ENCODE assay signal across 8 mouse cellular contexts in the genomic region with DNA sequence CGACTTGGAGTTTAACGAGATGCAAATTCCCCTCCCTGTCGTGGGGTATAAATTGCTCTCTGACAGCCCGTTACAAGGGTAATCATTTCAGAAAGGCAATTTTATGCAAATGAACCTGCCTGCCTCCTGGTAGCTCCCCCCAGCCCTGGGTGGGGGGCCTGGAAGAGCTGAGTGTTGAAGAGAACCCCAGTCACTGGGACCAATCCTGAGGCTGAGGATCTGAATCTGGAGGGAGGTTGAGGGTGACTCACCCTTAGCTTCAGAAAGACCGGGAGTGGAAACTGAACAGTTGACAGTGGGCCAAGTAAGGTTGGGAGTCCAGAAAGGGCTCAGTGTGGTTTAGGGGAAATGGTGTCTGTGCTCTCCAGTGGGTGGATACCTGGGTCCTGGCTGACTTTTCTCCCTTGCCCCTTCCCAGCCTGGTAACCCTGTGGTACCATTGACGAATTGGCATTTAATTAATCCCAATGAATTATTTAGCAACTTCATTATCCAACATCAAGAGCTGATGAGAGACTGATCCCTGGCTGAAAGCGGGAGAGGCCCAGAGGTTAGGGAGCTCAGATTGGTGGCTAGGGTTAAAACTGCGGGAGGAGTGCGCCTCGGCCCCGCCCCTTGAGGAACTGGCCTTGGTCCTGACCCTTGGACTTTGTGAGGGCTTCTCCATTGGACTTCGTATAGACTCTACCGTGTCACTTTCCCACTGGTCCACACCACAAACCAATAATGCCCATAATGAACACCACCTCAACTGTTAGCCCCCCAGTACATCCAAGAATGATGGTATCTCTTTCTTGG. TPM values are rescaled to one million over a fixed set of nuclear protein-coding genes. Genes with fewer than 3 reads are reported as not detected.
A peak's percentile ranks its signal among the peaks of the same experiment; 100 is the strongest.
DNase-seq lines count a peak whose midpoint lies in the region; ATAC-seq and TF ChIP-seq lines count a peak whose summit lies in the region.

No protein-coding gene starts in this region.

- no peaks in the 10 kb centered on the region for H3K36me3 ChIP-seq in midbrain, embryonic 11.5 days (ENCODE audit: control insufficient read depth, insufficient read depth, low read length)
- peaks cover 8% of the 10 kb centered on the region; the same call in 1 of the 2 replicates for H3K36me3 ChIP-seq in midbrain, postnatal 0 days (ENCODE audit: insufficient read depth, low read length)
- peaks cover 12% of the 10 kb centered on the region; the same call in 1 of the 2 replicates for H3K36me3 ChIP-seq in forebrain, postnatal 0 days (ENCODE audit: insufficient read depth)
- H3K36me3 ChIP-seq in limb, embryonic 11.5 days (ENCODE audit: control insufficient read depth, insufficient read depth, low read length): no peaks in the 10 kb centered on the region; the same call in 1 of the 2 replicates

- peak; percentile 95 for DNase-seq in midbrain, embryonic 11.5 days (ENCODE audit: low spot score, missing footprints)
- no peak for DNase-seq in midbrain, postnatal 0 days (ENCODE audit: low spot score)
- peak; percentile 54 for DNase-seq in adrenal gland, postnatal 25 days
- DNase-seq in forebrain, postnatal 0 days: peak; percentile 57
- peak; percentile 89 for DNase-seq in limb, embryonic 11.5 days (ENCODE audit: low spot score)
- DNase-seq in layer of hippocampus, postnatal 14 days (ENCODE audit: low spot score in 2 of 2): no peak
- no peak for DNase-seq in layer of hippocampus, adult 11-12 months (ENCODE audit: low spot score)

- TF ChIP-seq CTCF in midbrain, postnatal 0 days (IDR thresholded peaks at IDR 0.05): no peak
- TF ChIP-seq CTCF in forebrain, postnatal 0 days (IDR thresholded peaks at IDR 0.05; ENCODE audit: low read depth): no peak
- no peak for TF ChIP-seq CTCF in olfactory bulb, adult 2 months (IDR thresholded peaks at IDR 0.05; ENCODE audit: insufficient read depth, low read depth, low read length)

- TF ChIP-seq POLR2A in olfactory bulb, adult 2 months (IDR thresholded peaks at IDR 0.05; ENCODE audit: insufficient read depth, low read depth, low read length): no peak

- no peak for ATAC-seq in midbrain, embryonic 11.5 days (ENCODE audit: low FRiP score)
- no peak for ATAC-seq in midbrain, postnatal 0 days (ENCODE audit: low FRiP score)
- ATAC-seq in forebrain, postnatal 0 days: peak; percentile 66
- no peak for ATAC-seq in limb, embryonic 11.5 days (ENCODE audit: insufficient number of reproducible peaks, low FRiP score, low TSS enrichment, low read depth)

- H3K27ac ChIP-seq in midbrain, embryonic 11.5 days (ENCODE audit: low read depth, low read length): no peak overlapping the region
- no peak overlapping the region for H3K27ac ChIP-seq in midbrain, postnatal 0 days (ENCODE audit: low read depth, low read length)
- H3K27ac ChIP-seq in forebrain, postnatal 0 days (ENCODE audit: low read depth, low read length): 0 out of 2 replicates have a peak overlapping the region, but pooled peaks have one; percentile 0
- no peak overlapping the region for H3K27ac ChIP-seq in limb, embryonic 11.5 days (replicated peaks; ENCODE audit: low read depth, low read length)
- H3K27ac ChIP-seq in olfactory bulb, adult 2 months (ENCODE audit: insufficient read depth, low read depth, low read length): peak overlapping the region; percentile 60; the same call in 1 of the 2 replicates

- no peak overlapping the region for H3K4me2 ChIP-seq in midbrain, embryonic 11.5 days
- no peak overlapping the region for H3K4me2 ChIP-seq in midbrain, postnatal 0 days (ENCODE audit: low read depth, low read length, poor library complexity, severe bottlenecking)
- peak overlapping the region; percentile 54; the same call in 1 of the 2 replicates for H3K4me2 ChIP-seq in forebrain, postnatal 0 days (ENCODE audit: low read depth)
- H3K4me2 ChIP-seq in limb, embryonic 11.5 days (ENCODE audit: low read depth, severe bottlenecking): no peak overlapping the region

- no peak overlapping the region for H3K9ac ChIP-seq in midbrain, embryonic 11.5 days (ENCODE audit: low read length)
- H3K9ac ChIP-seq in midbrain, postnatal 0 days (replicated peaks; ENCODE audit: low read length, poor library complexity, severe bottlenecking): no peak overlapping the region
- 0 out of 2 replicates have a peak overlapping the region, but pooled peaks have one; percentile 47 for H3K9ac ChIP-seq in forebrain, postnatal 0 days
- H3K9ac ChIP-seq in limb, embryonic 11.5 days (ENCODE audit: low read length): no peak overlapping the region

- H3K4me3 ChIP-seq in midbrain, embryonic 11.5 days (ENCODE audit: low read depth, low read length): no peak overlapping the region
- H3K4me3 ChIP-seq in midbrain, postnatal 0 days (ENCODE audit: low read depth, low read length): no peak overlapping the region
- no peak overlapping the region for H3K4me3 ChIP-seq in forebrain, postnatal 0 days (ENCODE audit: low read depth, low read length)
- H3K4me3 ChIP-seq in limb, embryonic 11.5 days (ENCODE audit: low read depth, low read length): no peak overlapping the region
- H3K4me3 ChIP-seq in olfactory bulb, adult 2 months (ENCODE audit: insufficient read depth, low read depth, low read length): no peak overlapping the region

- peaks cover 49% of the 10 kb centered on the region for H3K27me3 ChIP-seq in midbrain, embryonic 11.5 days (ENCODE audit: control insufficient read depth, insufficient read depth, low read length)
- no peaks in the 10 kb centered on the region for H3K27me3 ChIP-seq in midbrain, postnatal 0 days (ENCODE audit: insufficient read depth, low read length)
- H3K27me3 ChIP-seq in forebrain, postnatal 0 days (ENCODE audit: insufficient read depth, low read length): no peaks in the 10 kb centered on the region
- peaks cover 76% of the 10 kb centered on the region for H3K27me3 ChIP-seq in limb, embryonic 11.5 days (ENCODE audit: control insufficient read depth, insufficient read depth, low read length)

- WGBS in midbrain, embryonic 11.5 days: 21% methylated on average over 13 of the region's 13 CpGs
- WGBS in midbrain, postnatal 0 days: 29% methylated on average over 13 of the region's 13 CpGs
- 10% methylated on average over 13 of the region's 13 CpGs for WGBS in forebrain, postnatal 0 days
- WGBS in limb, embryonic 11.5 days: 18% methylated on average over 13 of the region's 13 CpGs
- 27% methylated on average over 13 of the region's 13 CpGs for WGBS in olfactory bulb, adult 2 months

- H3K4me1 ChIP-seq in midbrain, embryonic 11.5 days (ENCODE audit: control insufficient read depth, insufficient read depth, low read length): peaks cover 22% of the 10 kb centered on the region
- peaks cover 52% of the 10 kb centered on the region for H3K4me1 ChIP-seq in midbrain, postnatal 0 days (ENCODE audit: insufficient read depth, low read length)
- H3K4me1 ChIP-seq in forebrain, postnatal 0 days (ENCODE audit: insufficient read depth): peaks cover 56% of the 10 kb centered on the region
- H3K4me1 ChIP-seq in limb, embryonic 11.5 days (ENCODE audit: control insufficient read depth, insufficient read depth, low read length): peaks cover 16% of the 10 kb centered on the region
- peaks cover 78% of the 10 kb centered on the region for H3K4me1 ChIP-seq in olfactory bulb, adult 2 months (ENCODE audit: control insufficient read depth, insufficient read depth, low read length)

- no peaks in the 10 kb centered on the region for H3K9me3 ChIP-seq in midbrain, embryonic 11.5 days (ENCODE audit: control insufficient read depth, low read length)
- no peaks in the 10 kb centered on the region for H3K9me3 ChIP-seq in midbrain, postnatal 0 days (ENCODE audit: low read length)
- H3K9me3 ChIP-seq in forebrain, postnatal 0 days (ENCODE audit: low read length): no peaks in the 10 kb centered on the region
- no peaks in the 10 kb centered on the region for H3K9me3 ChIP-seq in limb, embryonic 11.5 days (ENCODE audit: control insufficient read depth, low read length)

RNA-seq across cellular contexts. Expression of gene Nrxn2, which starts 8.4 kb away (rescaled TPM):
- polyA plus RNA-seq in midbrain, embryonic 11.5 days (2014; fragmentation: Nextera tagmentation; extraction: Ambion mirVana): 9.2 and 9.5 TPM in 2 replicates
- 382 and 409 TPM in 2 replicates for total RNA-seq in midbrain, postnatal 0 days (2014; rRNA removed)
- 74.3 and 75.7 TPM in 2 replicates for polyA plus RNA-seq in midbrain, postnatal 0 days (2015; fragmentation: Nextera tagmentation; extraction: Ambion mirVana)
- 11.1 and 12.7 TPM in 2 replicates for total RNA-seq in adrenal gland, postnatal 25 days (2021)
- 213 and 256 TPM in 2 replicates for total RNA-seq in forebrain, postnatal 0 days (2014; rRNA removed)
- 45.1 and 49.4 TPM in 2 replicates for polyA plus RNA-seq in forebrain, postnatal 0 days (2015; fragmentation: Nextera tagmentation; extraction: Ambion mirVana)
- polyA plus RNA-seq in limb, embryonic 11.5 days (2014; fragmentation: Nextera tagmentation; extraction: Ambion mirVana): 0.48 and 1.1 TPM in 2 replicates
- 202 and 263 TPM in 2 replicates for polyA plus RNA-seq in olfactory bulb, adult 2 months (2012; ENCODE audit: insufficient read depth, insufficient read length, low replicate concordance, missing spikeins)
- total RNA-seq in layer of hippocampus, postnatal 14 days (2021): 100 to 1,000 TPM; 549 to 577 TPM

RNA-seq across cellular contexts. Expression of gene Rasgrp2, which starts 27.8 kb away (rescaled TPM):
- 14.1 and 16.8 TPM in 2 replicates for polyA plus RNA-seq in midbrain, embryonic 11.5 days (2014; fragmentation: Nextera tagmentation; extraction: Ambion mirVana)
- total RNA-seq in midbrain, postnatal 0 days (2014; rRNA removed): 250 and 291 TPM in 2 replicates
- 232 and 264 TPM in 2 replicates for polyA plus RNA-seq in midbrain, postnatal 0 days (2015; fragmentation: Nextera tagmentation; extraction: Ambion mirVana)
- 37.6 and 39.5 TPM in 2 replicates for total RNA-seq in adrenal gland, postnatal 25 days (2021)
- 125 and 170 TPM in 2 replicates for total RNA-seq in forebrain, postnatal 0 days (2014; rRNA removed)
- polyA plus RNA-seq in forebrain, postnatal 0 days (2015; fragmentation: Nextera tagmentation; extraction: Ambion mirVana): 130 and 150 TPM in 2 replicates
- 12.8 and 15.0 TPM in 2 replicates for polyA plus RNA-seq in limb, embryonic 11.5 days (2014; fragmentation: Nextera tagmentation; extraction: Ambion mirVana)
- polyA plus RNA-seq in olfactory bulb, adult 2 months (2012; ENCODE audit: insufficient read depth, insufficient read length, low replicate concordance, missing spikeins): 282 TPM in 1 of 2 replicates, not detected in the other
- total RNA-seq in layer of hippocampus, postnatal 14 days (2021): 10 to 100 TPM; 40.2 to 44.9 TPM

RNA-seq across cellular contexts. Expression of gene Pygm, which starts 42.7 kb away (rescaled TPM):
- 0.81 and 1.8 TPM in 2 replicates for polyA plus RNA-seq in midbrain, embryonic 11.5 days (2014; fragmentation: Nextera tagmentation; extraction: Ambion mirVana)
- total RNA-seq in midbrain, postnatal 0 days (2014; rRNA removed): 16.4 and 25.8 TPM in 2 replicates
- 11.7 and 13.2 TPM in 2 replicates for polyA plus RNA-seq in midbrain, postnatal 0 days (2015; fragmentation: Nextera tagmentation; extraction: Ambion mirVana)
- total RNA-seq in adrenal gland, postnatal 25 days (2021): 61.6 and 85.9 TPM in 2 replicates
- total RNA-seq in forebrain, postnatal 0 days (2014; rRNA removed): 6.2 and 8.8 TPM in 2 replicates
- polyA plus RNA-seq in forebrain, postnatal 0 days (2015; fragmentation: Nextera tagmentation; extraction: Ambion mirVana): 4.7 and 7.6 TPM in 2 replicates
- polyA plus RNA-seq in limb, embryonic 11.5 days (2014; fragmentation: Nextera tagmentation; extraction: Ambion mirVana): 1.8 and 2.0 TPM in 2 replicates
- polyA plus RNA-seq in olfactory bulb, adult 2 months (2012; ENCODE audit: insufficient read depth, insufficient read length, low replicate concordance, missing spikeins): not detected in 2 replicates
- total RNA-seq in layer of hippocampus, postnatal 14 days (2021): 10 to 100 TPM; 28.0 to 37.5 TPM

Comparison
In these comparisons a context has a peak if more than half of its experiments do, and no peak if none do; other contexts are left out.
1. DNase-seq: peak in midbrain, embryonic 11.5 days (single experiment), adrenal gland, postnatal 25 days (single experiment), forebrain, postnatal 0 days (single experiment) and limb, embryonic 11.5 days (single experiment); none in midbrain, postnatal 0 days (single experiment), layer of hippocampus, postnatal 14 days (0 of 2) and layer of hippocampus, adult 11-12 months (single experiment).
2. H3K27ac ChIP-seq: peak in forebrain, postnatal 0 days (single experiment) and olfactory bulb, adult 2 months (single experiment); none in midbrain, embryonic 11.5 days (single experiment), midbrain, postnatal 0 days (single experiment) and limb, embryonic 11.5 days (single experiment).